Mouse (Mus musculus) mouse trophoblast stem cell (cell line): ENCODE results near the gene Pum1.
"Not testable (repeated sequence)": the region's sequence is repeated elsewhere in the genome, so short reads cannot be mapped to it uniquely, and the experiment has no call there.

Experiments used
- in situ Hi-C, 2 experiments: fragments of 300-500 bp; cut with MseI, MboI; formaldehyde crosslinking; loops; 2 replicates in 1 of 2; 3 replicates in 1 of 2; pipeline ENCODE4 v1.15.1; 2025

Gene Pum1

GRCm38 (mm10) chr4:130662979-130663725, at the start of gene Pum1:
TSS of gene Pum1 (plus strand) at chr4:130663321.
- in situ Hi-C loops = no loop called here

- in situ Hi-C loops = no loop called here
These were observed 33.7 kb upstream of the Pum1 start for GRCm38 (mm10) chr4:130629391-130629790.

- in situ Hi-C loops = no loop called here
These were observed 32.8 kb upstream of the Pum1 start for GRCm38 (mm10) chr4:130630232-130630847.

- in situ Hi-C loops = not testable (repeated sequence)
These were observed 28.0 kb upstream of the Pum1 start for GRCm38 (mm10) chr4:130635076-130635475.

GRCm38 (mm10) chr4:130636761-130637160, 26.4 kb upstream of the Pum1 start:
- in situ Hi-C loops = no loop called here

GRCm38 (mm10) chr4:130637488-130638422, 25.4 kb upstream of the Pum1 start:
- in situ Hi-C loops = no loop called here

- in situ Hi-C loops = no loop called here
These were observed 22.9 kb upstream of the Pum1 start for GRCm38 (mm10) chr4:130640031-130640717.

GRCm38 (mm10) chr4:130642468-130642867, 20.7 kb upstream of the Pum1 start:
- in situ Hi-C loops = no loop called here

- in situ Hi-C loops = no loop called here
These were observed 17.7 kb upstream of the Pum1 start for GRCm38 (mm10) chr4:130645426-130645825.

- in situ Hi-C loops = no loop called here
These were observed 11.8 kb upstream of the Pum1 start for GRCm38 (mm10) chr4:130651286-130651685.

GRCm38 (mm10) chr4:130652546-130652945, 10.6 kb upstream of the Pum1 start:
- in situ Hi-C loops = no loop called here

GRCm38 (mm10) chr4:130657820-130658565, 5.1 kb upstream of the Pum1 start:
- in situ Hi-C loops = no loop called here

- in situ Hi-C loops = no loop called here
These were observed 3.7 kb upstream of the Pum1 start for GRCm38 (mm10) chr4:130659470-130659869.

- in situ Hi-C loops = no loop called here
These were observed 3.0 kb upstream of the Pum1 start for GRCm38 (mm10) chr4:130660106-130660505.

- in situ Hi-C loops = no loop called here
These were observed 2.0 kb upstream of the Pum1 start for GRCm38 (mm10) chr4:130661151-130661550.

GRCm38 (mm10) chr4:130662305-130662704, 816 bp upstream of the Pum1 start:
- in situ Hi-C loops = not testable (repeated sequence)

- in situ Hi-C loops = no loop called here
These were observed 785 bp downstream of the Pum1 start for GRCm38 (mm10) chr4:130663810-130664401.

GRCm38 (mm10) chr4:130664414-130665029, 1.4 kb downstream of the Pum1 start:
- in situ Hi-C loops = no loop called here

- in situ Hi-C loops = no loop called here
These were observed 2.1 kb downstream of the Pum1 start for GRCm38 (mm10) chr4:130665176-130665575.

GRCm38 (mm10) chr4:130667686-130668085, 4.6 kb downstream of the Pum1 start:
- in situ Hi-C loops = no loop called here
